Mouse (Mus musculus) E14TG2a.4 (cell line): ENCODE data around the gene Med31.

ENCODE experiments used
- CTCF ChIP-seq: conservative IDR thresholded peaks from 2 replicates; pipeline ENCODE4 v1.5.1; 2014; ENCODE audit warnings: low read length
- NANOG ChIP-seq: IDR thresholded peaks from 2 replicates; pipeline ENCODE4 v1.6.1; 2014; ENCODE audit warnings: borderline replicate concordance, low read length, mixed read lengths
- POU5F1 ChIP-seq: IDR thresholded peaks from 2 replicates; pipeline ENCODE4 v1.6.1; 2014; ENCODE audit warnings: low read length, borderline replicate concordance

- TF ChIP-seq CTCF (no peak), POU5F1 (no peak), NANOG (no peak)
Measured at GRCm38 (mm10) chr11:72217116-72217515, 1.7 kb upstream of the Med31 start.
